Mouse (Mus musculus): ENCODE measurements around the gene Fxyd2. TPM values are rescaled to one million over a fixed set of nuclear protein-coding genes. Genes with fewer than 3 reads are reported as not detected.
A peak's percentile ranks its signal among the peaks of the same experiment; 100 is the strongest.

The Fxyd2 gene
- polyA plus RNA-seq, 1 experiment from 2014 or later = 1.2 TPM

- no peak for TF ChIP-seq CTCF (IDR thresholded peaks at IDR 0.05; ENCODE audit: low read depth)
- Histone ChIP-seq H3K36me3 (ENCODE audit: control insufficient read depth, insufficient read depth) (no peaks in the 10 kb centered on the region), H3K27ac (ENCODE audit: low read depth, low read length) (no peak overlapping the region), H3K4me2 (replicated peaks; ENCODE audit: low read depth) (no peak overlapping the region), H3K9me3 (ENCODE audit: control insufficient read depth) (no peaks in the 10 kb centered on the region), H3K4me3 (ENCODE audit: low read depth, low read length) (no peak overlapping the region), H3K9ac (ENCODE audit: low read depth, low read length) (no peak overlapping the region), H3K27me3 (replicated peaks; ENCODE audit: control insufficient read depth, insufficient read depth, low read length) (peaks cover 16% of the 10 kb centered on the region), H3K4me1 (replicated peaks; ENCODE audit: control insufficient read depth, insufficient read depth, low read length) (no peaks in the 10 kb centered on the region)
- ATAC-seq = no peak
- WGBS = 62% methylated on average over 5 of the region's 5 CpGs
Measured at GRCm38 (mm10) chr9:45368341-45368901, 31.0 kb upstream of the Fxyd2 start.

- H3K27ac ChIP-seq (ENCODE audit: low read depth, low read length) = no peak within 1 kb of the TSS
- no peaks in the 10 kb centered on the region for H3K36me3 ChIP-seq (ENCODE audit: control insufficient read depth, insufficient read depth)
- no peaks in the 10 kb centered on the region for H3K4me1 ChIP-seq (replicated peaks; ENCODE audit: control insufficient read depth, insufficient read depth, low read length)
- TF ChIP-seq CTCF (IDR thresholded peaks at IDR 0.05; ENCODE audit: low read depth) = no peak
- H3K27me3 ChIP-seq (replicated peaks; ENCODE audit: control insufficient read depth, insufficient read depth, low read length) = peaks cover 16% of the 10 kb centered on the region
- H3K9me3 ChIP-seq (ENCODE audit: control insufficient read depth) = no peaks in the 10 kb centered on the region
- ATAC-seq = no peak
- H3K9ac ChIP-seq (ENCODE audit: low read depth, low read length) = peak within 1 kb of the TSS; percentile 5
- H3K4me2 ChIP-seq (replicated peaks; ENCODE audit: low read depth) = peak within 1 kb of the TSS; percentile 75
- H3K4me3 ChIP-seq (ENCODE audit: low read depth, low read length) = peak within 1 kb of the TSS; percentile 46
- WGBS = under 1% methylated on average over 28 of the region's 28 CpGs
Measured at GRCm38 (mm10) chr9:45370117-45370561, 29.3 kb upstream of the Fxyd2 start, which contains the start of gene Fxyd6. Fxyd6 (plus strand) TSS chr9:45370185.

GRCm38 (mm10) chr9:45370616-45371336 is 28.7 kb upstream of the Fxyd2 start:
- WGBS = 11% methylated on average over 25 of the region's 25 CpGs
- H3K4me3 ChIP-seq (ENCODE audit: low read depth, low read length) = peak overlapping the region; percentile 46
- no peak overlapping the region for H3K27ac ChIP-seq (ENCODE audit: low read depth, low read length)
- H3K27me3 ChIP-seq (replicated peaks; ENCODE audit: control insufficient read depth, insufficient read depth, low read length) = peaks cover 16% of the 10 kb centered on the region
- ATAC-seq = no peak
- no peaks in the 10 kb centered on the region for H3K9me3 ChIP-seq (ENCODE audit: control insufficient read depth)
- H3K9ac ChIP-seq (ENCODE audit: low read depth, low read length) = peak overlapping the region; percentile 5
- TF ChIP-seq CTCF (IDR thresholded peaks at IDR 0.05; ENCODE audit: low read depth) = no peak
- no peaks in the 10 kb centered on the region for H3K36me3 ChIP-seq (ENCODE audit: control insufficient read depth, insufficient read depth)
- H3K4me1 ChIP-seq (replicated peaks; ENCODE audit: control insufficient read depth, insufficient read depth, low read length) = no peaks in the 10 kb centered on the region
- H3K4me2 ChIP-seq (replicated peaks; ENCODE audit: low read depth) = peak overlapping the region; percentile 75

GRCm38 (mm10) chr9:45371337-45371707 is 28.1 kb upstream of the Fxyd2 start:
- WGBS = 36% methylated on average over 2 of the region's 2 CpGs
- Histone ChIP-seq H3K9me3 (ENCODE audit: control insufficient read depth) (no peaks in the 10 kb centered on the region), H3K4me1 (replicated peaks; ENCODE audit: control insufficient read depth, insufficient read depth, low read length) (no peaks in the 10 kb centered on the region), H3K27me3 (replicated peaks; ENCODE audit: control insufficient read depth, insufficient read depth, low read length) (peaks cover 16% of the 10 kb centered on the region), H3K9ac (ENCODE audit: low read depth, low read length) (no peak overlapping the region), H3K4me2 (replicated peaks; ENCODE audit: low read depth) (peak overlapping the region; percentile 75), H3K27ac (ENCODE audit: low read depth, low read length) (no peak overlapping the region), H3K4me3 (ENCODE audit: low read depth, low read length) (peak overlapping the region; percentile 46; the same call in 1 of the 2 replicates), H3K36me3 (ENCODE audit: control insufficient read depth, insufficient read depth) (no peaks in the 10 kb centered on the region)
- no peak for ATAC-seq
- no peak for TF ChIP-seq CTCF (IDR thresholded peaks at IDR 0.05; ENCODE audit: low read depth)

- no peak overlapping the region for H3K9ac ChIP-seq (ENCODE audit: low read depth, low read length)
- H3K36me3 ChIP-seq (ENCODE audit: control insufficient read depth, insufficient read depth) = no peaks in the 10 kb centered on the region
- no peaks in the 10 kb centered on the region for H3K9me3 ChIP-seq (ENCODE audit: control insufficient read depth)
- H3K4me1 ChIP-seq (replicated peaks; ENCODE audit: control insufficient read depth, insufficient read depth, low read length) = no peaks in the 10 kb centered on the region
- H3K4me2 ChIP-seq (replicated peaks; ENCODE audit: low read depth) = no peak overlapping the region
- H3K4me3 ChIP-seq (ENCODE audit: low read depth, low read length) = no peak overlapping the region
- H3K27ac ChIP-seq (ENCODE audit: low read depth, low read length) = no peak overlapping the region
- TF ChIP-seq CTCF (IDR thresholded peaks at IDR 0.05; ENCODE audit: low read depth) = no peak
- no peak for ATAC-seq
- 66% methylated on average over 3 of the region's 3 CpGs for WGBS
- peaks cover 16% of the 10 kb centered on the region for H3K27me3 ChIP-seq (replicated peaks; ENCODE audit: control insufficient read depth, insufficient read depth, low read length)
Measured at GRCm38 (mm10) chr9:45373896-45374295, 25.6 kb upstream of the Fxyd2 start.

- no peaks in the 10 kb centered on the region for H3K9me3 ChIP-seq (ENCODE audit: control insufficient read depth)
- peaks cover 13% of the 10 kb centered on the region for H3K27me3 ChIP-seq (replicated peaks; ENCODE audit: control insufficient read depth, insufficient read depth, low read length)
- H3K36me3 ChIP-seq (ENCODE audit: control insufficient read depth, insufficient read depth) = no peaks in the 10 kb centered on the region
- WGBS = 83% methylated on average over 6 of the region's 6 CpGs
- H3K4me1 ChIP-seq (replicated peaks; ENCODE audit: control insufficient read depth, insufficient read depth, low read length) = no peaks in the 10 kb centered on the region
- no peak for TF ChIP-seq CTCF (IDR thresholded peaks at IDR 0.05; ENCODE audit: low read depth)
- no peak for ATAC-seq
- no peak overlapping the region for H3K4me3 ChIP-seq (ENCODE audit: low read depth, low read length)
- no peak overlapping the region for H3K27ac ChIP-seq (ENCODE audit: low read depth, low read length)
- H3K9ac ChIP-seq (ENCODE audit: low read depth, low read length) = no peak overlapping the region
- no peak overlapping the region for H3K4me2 ChIP-seq (replicated peaks; ENCODE audit: low read depth)
Measured at GRCm38 (mm10) chr9:45374988-45375502, 24.4 kb upstream of the Fxyd2 start.

Data from intestine, postnatal 0 days (tissue).